Comparison of ENCODE assay signal across 21 mouse cellular contexts in genomic region chr3:41298776-41299175, GRCm38 (mm10).
A peak's percentile ranks its signal among the peaks of the same experiment; 100 is the strongest.
DNase-seq lines count a peak whose midpoint lies in the region; ATAC-seq and TF ChIP-seq lines count a peak whose summit lies in the region.
"Had no signal": no experiment of that assay in that cellular context is flagged by ENCODE, and none has a peak within 500 bp of the region (broad histone marks: within the 10 kb centered on the region; RNA-seq: fewer than 3 reads in every experiment).

No protein-coding gene starts in this region.

- no peak for ATAC-seq in lung, embryonic 14.5 days (ENCODE audit: insufficient read depth)
- ATAC-seq: forebrain, embryonic 14.5 days; forebrain, embryonic 16.5 days had no signal

- TF ChIP-seq CTCF in gastrocnemius, adult 2 months (IDR thresholded peaks at IDR 0.05) = no peak
- no peak for TF ChIP-seq CTCF in lung, embryonic 14.5 days (IDR thresholded peaks at IDR 0.05; ENCODE audit: low read depth)

- no peaks in the 10 kb centered on the region for H3K9me3 ChIP-seq in lung, embryonic 14.5 days (ENCODE audit: low read depth, low read length)
- H3K9me3 ChIP-seq: embryonic facial prominence, embryonic 12.5 days; embryonic facial prominence, embryonic 15.5 days; forebrain, embryonic 10.5 days; forebrain, embryonic 12.5 days had no signal

- no peaks in the 10 kb centered on the region for H3K36me3 ChIP-seq in lung, embryonic 14.5 days (ENCODE audit: insufficient read depth)
- H3K36me3 ChIP-seq: embryonic facial prominence, embryonic 12.5 days; embryonic facial prominence, embryonic 15.5 days; forebrain, embryonic 10.5 days; forebrain, embryonic 12.5 days had no signal

- no peak overlapping the region for H3K4me2 ChIP-seq in lung, embryonic 14.5 days
- H3K4me2 ChIP-seq: embryonic facial prominence, embryonic 12.5 days; embryonic facial prominence, embryonic 15.5 days; forebrain, embryonic 12.5 days had no signal

- H3K27ac ChIP-seq in gastrocnemius, adult 2 months = 0 out of 2 replicates have a peak overlapping the region, but pooled peaks have one; percentile 35
- H3K27ac ChIP-seq in lung, embryonic 14.5 days (ENCODE audit: low read depth) = no peak overlapping the region
- H3K27ac ChIP-seq: embryonic facial prominence, embryonic 12.5 days; embryonic facial prominence, embryonic 15.5 days; forebrain, embryonic 10.5 days; forebrain, embryonic 12.5 days had no signal

- intact Hi-C loops in gastrocnemius, adult 2 months (cut with DNase I) = no loop called here

- DNase-seq in gastrocnemius, adult 2 months = no peak
- DNase-seq in gastrocnemius, adult 8-10 months (ENCODE audit: low spot score in 2 of 2) = no peak
- peak; percentile 39 for DNase-seq in lung, embryonic 14.5 days
- DNase-seq in lung, postnatal 10 days = no peak
- no peak for DNase-seq in cerebellum, adult 11-12 months
- DNase-seq: adrenal gland, adult 8-10 months; adrenal gland, postnatal 14 days; adrenal gland, postnatal 36 days; cerebellum, adult 18-20 months; cerebellum, adult 8-10 months; cerebellum, adult 9-11 months; cerebellum, postnatal 14 days; cerebellum, postnatal 36 days; embryo, embryonic 11 days had no signal

- H3K4me1 ChIP-seq in lung, embryonic 14.5 days (ENCODE audit: insufficient read depth) = peaks cover 10% of the 10 kb centered on the region
- H3K4me1 ChIP-seq: forebrain, embryonic 12.5 days had no signal

- no peaks in the 10 kb centered on the region for H3K27me3 ChIP-seq in lung, embryonic 14.5 days (ENCODE audit: insufficient read depth, low read length)
- H3K27me3 ChIP-seq: embryonic facial prominence, embryonic 12.5 days; embryonic facial prominence, embryonic 15.5 days; forebrain, embryonic 12.5 days had no signal

- WGBS in lung, embryonic 14.5 days = 44% methylated on average over 4 of the region's 4 CpGs

- no peak overlapping the region for H3K4me3 ChIP-seq in gastrocnemius, adult 2 months
- no peak overlapping the region for H3K4me3 ChIP-seq in lung, embryonic 14.5 days (ENCODE audit: low read depth, low read length)
- H3K4me3 ChIP-seq: embryonic facial prominence, embryonic 12.5 days; embryonic facial prominence, embryonic 15.5 days; erythroblast, embryonic 14.5 days; forebrain, embryonic 10.5 days; forebrain, embryonic 12.5 days had no signal

- H3K9ac ChIP-seq in lung, embryonic 14.5 days = no peak overlapping the region
- H3K9ac ChIP-seq: embryonic facial prominence, embryonic 12.5 days; embryonic facial prominence, embryonic 15.5 days; forebrain, embryonic 12.5 days had no signal
